Mouse (Mus musculus): Measurements from ENCODE around the gene Psmd9. TPM values are rescaled to one million over a fixed set of nuclear protein-coding genes. Genes with fewer than 3 reads are reported as not detected.

Gene Psmd9
- polyA plus RNA-seq, 1 experiment from 2014 or later = 72.2 TPM

DNA sequence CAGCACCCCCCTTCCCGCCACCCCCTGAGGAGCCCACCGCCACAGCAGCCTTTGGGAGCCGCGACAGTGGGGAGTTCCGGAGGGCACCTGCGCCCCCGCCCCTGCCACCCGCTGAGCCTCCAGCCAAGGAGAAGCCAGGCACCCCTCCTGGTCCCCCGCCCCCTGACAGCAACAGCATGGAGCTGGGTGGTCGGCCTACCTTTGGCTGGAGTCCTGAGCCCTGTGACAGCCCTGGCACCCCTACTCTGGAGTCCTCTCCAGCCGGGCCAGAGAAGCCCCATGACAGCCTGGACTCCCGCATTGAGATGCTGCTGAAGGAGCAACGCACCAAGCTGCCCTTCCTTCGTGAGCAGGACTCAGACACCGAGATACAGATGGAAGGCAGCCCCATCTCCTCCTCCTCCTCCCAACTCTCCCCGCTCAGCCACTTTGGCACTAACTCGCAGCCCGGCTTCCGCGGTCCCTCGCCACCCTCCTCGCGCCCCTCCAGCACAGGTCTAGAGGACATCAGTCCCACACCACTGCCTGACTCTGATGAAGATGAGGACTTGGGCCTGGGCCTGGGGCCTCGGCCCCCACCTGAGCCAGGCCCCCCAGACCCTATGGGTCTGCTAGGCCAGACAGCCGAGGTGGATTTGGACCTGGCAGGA lies 21.0 kb upstream of the Psmd9 start:
- no peak overlapping the region; the same call in none of the 2 replicates for H3K9ac ChIP-seq (replicated peaks)
- H3K4me1 ChIP-seq (replicated peaks) = peaks cover 78% of the 10 kb centered on the region
- H3K9me3 ChIP-seq = no peaks in the 10 kb centered on the region
- WGBS = 79% methylated on average over 25 of the region's 25 CpGs
- H3K4me2 ChIP-seq (replicated peaks) = peak overlapping the region; percentile 66; the same call in 1 of the 2 replicates
- no peak for ATAC-seq
- no peak overlapping the region for H3K4me3 ChIP-seq (replicated peaks)
- H3K27me3 ChIP-seq = no peaks in the 10 kb centered on the region
- peaks cover 63% of the 10 kb centered on the region for H3K36me3 ChIP-seq
- no peak overlapping the region for H3K27ac ChIP-seq

DNA sequence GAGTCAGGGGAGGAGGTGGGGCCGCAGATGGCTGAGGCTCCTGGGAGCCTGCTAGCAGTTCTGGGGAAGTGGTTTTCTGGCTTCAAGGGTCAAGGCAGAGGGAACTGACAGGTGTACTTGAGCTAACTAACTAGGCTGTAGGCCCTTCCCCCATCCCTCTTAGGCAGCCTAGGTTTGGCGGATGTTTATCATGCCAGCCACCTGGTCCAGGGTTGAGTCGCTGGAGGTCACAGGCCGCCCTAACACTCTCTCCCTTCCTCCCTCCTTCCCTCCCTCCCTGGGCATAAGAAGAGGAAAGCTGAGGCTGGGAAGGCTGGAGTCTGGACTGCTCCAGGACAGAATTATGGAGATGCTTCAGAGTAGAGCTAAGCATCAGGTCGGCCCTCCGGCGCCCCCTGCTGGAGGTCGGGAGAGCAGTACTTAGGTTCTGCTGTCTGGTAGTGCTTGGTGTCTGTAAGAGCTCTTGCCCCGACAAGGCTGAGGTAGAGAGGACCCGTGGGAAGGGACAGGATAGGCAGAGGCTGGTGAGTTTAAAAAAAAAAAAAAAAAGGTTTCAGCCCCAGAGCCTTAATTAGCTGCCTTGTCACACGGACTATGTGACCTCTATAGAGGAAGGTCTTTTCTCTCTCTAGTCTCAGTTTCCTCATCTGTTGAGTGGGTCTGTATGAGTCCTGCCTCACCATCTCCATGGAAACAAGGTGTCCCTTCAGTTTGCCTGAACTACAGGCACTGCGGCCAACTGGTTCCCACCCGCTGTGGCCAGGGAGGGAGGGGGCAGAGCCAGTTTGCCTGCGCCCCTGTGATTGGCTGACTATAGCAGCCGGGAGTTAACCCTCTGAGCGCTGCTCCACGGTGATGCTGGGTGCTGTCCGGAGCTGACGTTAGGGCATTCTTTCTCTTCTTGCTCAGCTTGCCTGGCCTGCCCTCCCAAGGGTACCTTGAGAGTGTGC lies 19.5 kb upstream of the Psmd9 start:
- Histone ChIP-seq H3K4me1 (replicated peaks) (peaks cover 63% of the 10 kb centered on the region), H3K9ac (replicated peaks) (peak overlapping the region; percentile 56), H3K9me3 (no peaks in the 10 kb centered on the region), H3K27ac (peak overlapping the region; percentile 17; the same call in 1 of the 2 replicates), H3K36me3 (peaks cover 78% of the 10 kb centered on the region), H3K4me2 (replicated peaks) (peak overlapping the region; percentile 66), H3K27me3 (no peaks in the 10 kb centered on the region), H3K4me3 (replicated peaks) (peak overlapping the region; percentile 43)
- peak; percentile 91 for ATAC-seq
- WGBS = 11% methylated on average over 19 of the region's 19 CpGs

GRCm38 (mm10) chr5:123150641-123151040 lies 18.6 kb upstream of the Psmd9 start:
- H3K9ac ChIP-seq (replicated peaks) = peak overlapping the region; percentile 56
- WGBS = 53% methylated on average over 7 of the region's 7 CpGs
- no peaks in the 10 kb centered on the region for H3K27me3 ChIP-seq
- 0 out of 2 replicates have a peak, but pooled peaks have one; percentile 3 for ATAC-seq
- peaks cover 83% of the 10 kb centered on the region for H3K36me3 ChIP-seq
- peak overlapping the region; percentile 43 for H3K4me3 ChIP-seq (replicated peaks)
- H3K4me2 ChIP-seq (replicated peaks) = peak overlapping the region; percentile 66
- H3K27ac ChIP-seq = no peak overlapping the region
- no peaks in the 10 kb centered on the region for H3K9me3 ChIP-seq
- H3K4me1 ChIP-seq (replicated peaks) = peaks cover 54% of the 10 kb centered on the region

DNA sequence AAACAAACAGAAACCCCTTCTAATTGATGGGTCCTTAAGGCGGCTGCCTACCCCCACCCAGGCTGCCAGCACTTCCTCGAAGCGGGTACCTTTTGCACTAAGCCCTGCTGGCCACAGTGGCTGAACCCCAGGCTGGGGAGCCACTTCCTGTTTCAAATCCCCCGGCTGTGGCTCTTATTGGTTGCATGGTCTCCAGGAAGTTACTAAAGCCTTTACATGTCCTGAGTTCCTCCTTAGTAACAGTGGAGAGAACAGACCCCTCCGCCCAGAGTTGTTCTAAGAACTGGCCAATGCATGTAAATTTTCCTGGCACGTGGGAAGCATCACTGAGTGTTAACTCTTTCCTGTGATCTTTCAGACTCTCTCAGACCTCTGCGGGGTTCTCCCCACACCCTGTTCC lies 18.1 kb upstream of the Psmd9 start:
- WGBS = 46% methylated on average over 7 of the region's 7 CpGs
- H3K27me3 ChIP-seq = no peaks in the 10 kb centered on the region
- H3K4me1 ChIP-seq (replicated peaks) = peaks cover 49% of the 10 kb centered on the region
- no peaks in the 10 kb centered on the region for H3K9me3 ChIP-seq
- peak overlapping the region; percentile 43 for H3K4me3 ChIP-seq (replicated peaks)
- peak overlapping the region; percentile 56; the same call in 1 of the 2 replicates for H3K9ac ChIP-seq (replicated peaks)
- ATAC-seq = no peak
- H3K4me2 ChIP-seq (replicated peaks) = peak overlapping the region; percentile 66
- peaks cover 82% of the 10 kb centered on the region for H3K36me3 ChIP-seq
- H3K27ac ChIP-seq = no peak overlapping the region

DNA sequence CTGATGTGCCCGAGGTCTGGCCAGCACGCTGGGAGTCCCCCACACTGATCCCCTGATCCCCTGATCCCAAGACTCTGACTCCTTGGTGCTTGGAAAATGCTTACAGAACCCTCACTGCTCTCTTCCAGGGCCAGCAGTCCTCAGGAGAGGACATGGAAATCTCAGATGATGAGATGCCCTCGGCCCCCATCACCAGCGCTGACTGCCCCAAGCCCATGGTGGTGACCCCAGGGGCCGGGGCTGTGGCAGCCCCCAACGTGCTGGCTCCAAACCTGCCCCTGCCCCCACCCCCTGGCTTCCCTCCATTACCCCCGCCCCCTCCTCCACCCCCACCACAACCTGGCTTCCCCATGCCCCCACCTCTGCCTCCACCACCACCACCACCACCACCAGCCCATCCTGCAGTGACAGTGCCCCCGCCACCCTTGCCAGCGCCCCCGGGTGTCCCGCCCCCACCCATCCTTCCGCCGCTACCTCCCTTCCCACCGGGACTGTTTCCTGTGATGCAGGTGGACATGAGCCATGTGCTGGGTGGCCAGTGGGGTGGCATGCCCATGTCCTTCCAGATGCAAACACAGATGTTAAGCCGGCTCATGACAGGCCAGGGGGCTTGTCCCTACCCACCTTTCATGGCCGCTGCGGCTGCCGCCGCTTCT lies 17.4 kb upstream of the Psmd9 start:
- Histone ChIP-seq H3K4me2 (replicated peaks) (peak overlapping the region; percentile 66; the same call in 1 of the 2 replicates), H3K36me3 (peaks cover 82% of the 10 kb centered on the region)

GRCm38 (mm10) chr5:123152901-123153300 lies 16.3 kb upstream of the Psmd9 start:
- peaks cover 39% of the 10 kb centered on the region for H3K4me1 ChIP-seq (replicated peaks)
- peaks cover 82% of the 10 kb centered on the region for H3K36me3 ChIP-seq
- no peaks in the 10 kb centered on the region for H3K9me3 ChIP-seq
- no peak overlapping the region for H3K4me2 ChIP-seq (replicated peaks)
- no peak overlapping the region for H3K9ac ChIP-seq (replicated peaks)
- 91% methylated on average over 1 of the region's 1 CpGs for WGBS
- H3K4me3 ChIP-seq (replicated peaks) = no peak overlapping the region
- no peak overlapping the region for H3K27ac ChIP-seq
- ATAC-seq = no peak
- no peaks in the 10 kb centered on the region for H3K27me3 ChIP-seq

More for the DNA sequence above, 17.4 kb upstream of the Psmd9 start:
- no peaks in the 10 kb centered on the region for H3K9me3 ChIP-seq
- H3K4me3 ChIP-seq (replicated peaks) = peak overlapping the region; percentile 43; the same call in 1 of the 2 replicates
- no peak for ATAC-seq
- 0 out of 2 replicates have a peak overlapping the region, but pooled peaks have one; percentile 56 for H3K9ac ChIP-seq (replicated peaks)
- no peak overlapping the region for H3K27ac ChIP-seq
- no peaks in the 10 kb centered on the region for H3K27me3 ChIP-seq
- peaks cover 43% of the 10 kb centered on the region for H3K4me1 ChIP-seq (replicated peaks)
- WGBS = 92% methylated on average over 19 of the region's 19 CpGs

DNA sequence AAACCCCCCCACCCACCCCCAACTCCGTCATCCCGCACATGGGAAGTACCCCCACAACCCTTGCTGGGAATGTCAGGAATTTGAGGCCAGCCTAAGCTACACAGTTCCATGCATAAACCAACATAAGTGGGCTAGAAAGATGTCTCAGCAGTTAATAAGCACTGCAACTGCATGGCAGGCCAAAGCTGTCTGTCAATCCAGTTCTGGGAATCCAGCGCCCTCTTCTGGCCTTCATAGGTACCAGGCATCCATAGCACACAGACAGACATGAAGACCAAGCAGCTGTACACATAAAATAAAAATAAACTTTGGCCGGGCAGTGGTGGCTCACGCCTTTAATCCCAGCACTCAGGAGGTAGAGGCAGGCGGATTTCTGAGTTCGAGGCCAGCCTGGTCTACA lies 13.8 kb upstream of the Psmd9 start:
- no peaks in the 10 kb centered on the region for H3K9me3 ChIP-seq
- no peaks in the 10 kb centered on the region for H3K27me3 ChIP-seq
- no peak overlapping the region for H3K4me2 ChIP-seq (replicated peaks)
- H3K36me3 ChIP-seq = peaks cover 90% of the 10 kb centered on the region
- 0 out of 2 replicates have a peak, but pooled peaks have one; percentile 18 for ATAC-seq
- no peak overlapping the region for H3K9ac ChIP-seq (replicated peaks)
- peaks cover 13% of the 10 kb centered on the region for H3K4me1 ChIP-seq (replicated peaks)
- WGBS = 55% methylated on average over 7 of the region's 7 CpGs
- no peak overlapping the region for H3K27ac ChIP-seq
- no peak overlapping the region for H3K4me3 ChIP-seq (replicated peaks)

DNA sequence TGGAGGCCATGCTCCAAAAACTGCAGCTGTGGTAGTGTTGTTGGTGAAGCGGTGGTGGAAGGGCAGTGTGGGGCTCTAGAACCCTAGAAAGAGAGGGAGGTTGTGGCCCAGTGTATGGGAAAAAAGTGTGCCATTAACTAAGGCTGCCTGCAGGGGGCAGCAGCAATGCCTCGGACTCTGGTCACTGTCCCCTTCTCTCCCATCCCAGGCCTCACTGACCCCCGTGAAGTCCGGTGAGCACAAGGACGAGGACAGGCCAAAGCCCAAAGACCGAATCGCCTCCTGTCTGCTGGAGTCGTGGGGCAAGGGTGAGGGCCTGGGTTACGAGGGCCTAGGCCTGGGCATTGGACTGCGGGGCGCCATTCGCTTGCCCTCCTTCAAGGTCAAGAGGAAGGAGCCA lies 12.4 kb upstream of the Psmd9 start:
- no peak overlapping the region for H3K4me3 ChIP-seq (replicated peaks)
- no peak for ATAC-seq
- WGBS = 85% methylated on average over 12 of the region's 12 CpGs

GRCm38 (mm10) chr5:123157972-123158371 lies 11.2 kb upstream of the Psmd9 start:
- Histone ChIP-seq H3K36me3 (peaks cover 92% of the 10 kb centered on the region), H3K27ac (no peak overlapping the region), H3K9me3 (no peaks in the 10 kb centered on the region), H3K4me2 (replicated peaks) (no peak overlapping the region), H3K9ac (replicated peaks) (no peak overlapping the region), H3K4me1 (replicated peaks) (no peaks in the 10 kb centered on the region), H3K4me3 (replicated peaks) (no peak overlapping the region), H3K27me3 (no peaks in the 10 kb centered on the region)
- 92% methylated on average over 4 of the region's 4 CpGs for WGBS
- no peak for ATAC-seq

More for the DNA sequence above, 12.4 kb upstream of the Psmd9 start:
- H3K9me3 ChIP-seq = no peaks in the 10 kb centered on the region
- no peak overlapping the region for H3K9ac ChIP-seq (replicated peaks)
- H3K4me1 ChIP-seq (replicated peaks) = peaks cover under 1% of the 10 kb centered on the region; the same call in 1 of the 2 replicates
- H3K27me3 ChIP-seq = no peaks in the 10 kb centered on the region
- peaks cover 92% of the 10 kb centered on the region for H3K36me3 ChIP-seq
- H3K4me2 ChIP-seq (replicated peaks) = no peak overlapping the region
- no peak overlapping the region for H3K27ac ChIP-seq

DNA sequence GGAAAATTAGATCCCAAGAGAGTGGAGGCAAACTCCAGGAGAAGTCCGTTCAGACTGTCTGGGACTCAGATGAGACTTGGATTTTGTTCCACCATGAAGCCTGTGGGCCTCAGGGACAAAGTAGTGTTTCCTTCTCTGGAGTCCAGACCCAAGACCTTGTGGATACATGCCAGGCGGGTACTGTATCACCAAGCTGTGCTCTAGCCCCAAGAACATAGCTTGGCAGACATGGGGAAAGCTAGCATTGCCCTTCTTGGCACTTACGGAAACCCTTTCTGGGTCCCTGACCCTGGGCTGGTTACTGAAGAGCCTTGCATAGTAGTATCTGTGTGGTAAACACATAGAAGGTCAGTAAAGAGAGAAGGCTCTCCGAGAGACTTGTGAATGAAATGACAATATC lies 9.8 kb upstream of the Psmd9 start:
- H3K27ac ChIP-seq = no peak overlapping the region
- 98% methylated on average over 4 of the region's 4 CpGs for WGBS
- no peak overlapping the region for H3K9ac ChIP-seq (replicated peaks)
- no peaks in the 10 kb centered on the region for H3K27me3 ChIP-seq
- ATAC-seq = no peak
- H3K36me3 ChIP-seq = peaks cover 92% of the 10 kb centered on the region
- no peaks in the 10 kb centered on the region for H3K4me1 ChIP-seq (replicated peaks)
- no peak overlapping the region for H3K4me2 ChIP-seq (replicated peaks)
- no peak overlapping the region for H3K4me3 ChIP-seq (replicated peaks)
- no peaks in the 10 kb centered on the region for H3K9me3 ChIP-seq

DNA sequence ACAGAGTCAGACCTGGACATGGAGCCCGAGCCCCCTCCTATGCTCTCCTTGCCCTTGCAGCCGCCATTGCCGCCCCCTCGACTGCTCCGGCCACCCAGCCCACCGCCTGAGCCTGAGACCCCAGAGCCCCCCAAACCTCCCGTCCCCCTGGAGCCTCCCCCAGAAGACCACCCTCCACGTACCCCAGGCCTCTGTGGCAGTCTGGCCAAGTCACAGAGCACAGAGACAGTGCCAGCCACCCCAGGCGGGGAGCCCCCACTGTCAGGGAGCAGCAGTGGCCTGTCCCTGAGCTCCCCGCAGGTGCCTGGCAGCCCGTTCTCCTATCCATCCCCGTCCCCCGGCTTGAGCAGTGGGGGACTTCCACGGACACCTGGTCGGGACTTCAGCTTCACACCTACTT lies 9.3 kb upstream of the Psmd9 start:
- Histone ChIP-seq H3K4me2 (replicated peaks) (no peak overlapping the region), H3K4me1 (replicated peaks) (no peaks in the 10 kb centered on the region), H3K27ac (no peak overlapping the region), H3K4me3 (replicated peaks) (no peak overlapping the region), H3K27me3 (no peaks in the 10 kb centered on the region), H3K9me3 (no peaks in the 10 kb centered on the region), H3K36me3 (peaks cover 91% of the 10 kb centered on the region), H3K9ac (replicated peaks) (no peak overlapping the region)
- no peak for ATAC-seq
- WGBS = 93% methylated on average over 15 of the region's 15 CpGs

All from midbrain, embryonic 13.5 days (tissue).